Mouse (Mus musculus) heart, embryonic 12.5 days (tissue): ENCODE data around the gene Ppcs. TPM values are rescaled to one million over a fixed set of nuclear protein-coding genes. Genes with fewer than 3 reads are reported as not detected.
A peak's percentile ranks its signal among the peaks of the same experiment; 100 is the strongest.

Experiments
- ATAC-seq: fragments of 200-750 bp; cut with Nextera tagmentation; 2 replicates; pipeline ENCODE4 v1.8.0; 2017; ENCODE audit warnings: moderate TSS enrichment, moderate library complexity; ENCODE audit not compliant: insufficient number of reproducible peaks, low FRiP score
- H3K27ac ChIP-seq: fragments of 300-500 bp; sonication (generic); 2 replicates; pipeline ENCODE4 v1.5.1; 2016; ENCODE audit warnings: mild to moderate bottlenecking, moderate library complexity; ENCODE audit not compliant: poor library complexity, severe bottlenecking
- H3K27me3 ChIP-seq: fragments of 300-500 bp; sonication (generic); replicated peaks from 2 replicates; pipeline ENCODE4 v1.6.1; 2016; ENCODE audit warnings: mild to moderate bottlenecking, moderate library complexity
- H3K36me3 ChIP-seq: fragments of 300-500 bp; sonication (generic); 2 replicates; pipeline ENCODE4 v1.6.1; 2016; ENCODE audit warnings: mild to moderate bottlenecking, moderate library complexity
- H3K4me1 ChIP-seq: fragments of 300-500 bp; sonication (generic); replicated peaks from 2 replicates; pipeline ENCODE4 v1.6.1; 2016; ENCODE audit warnings: mild to moderate bottlenecking
- H3K4me2 ChIP-seq: fragments of 300-500 bp; sonication (generic); 2 replicates; pipeline ENCODE4 v1.6.1; 2016; ENCODE audit warnings: mild to moderate bottlenecking, moderate library complexity
- H3K4me3 ChIP-seq: fragments of 300-500 bp; sonication (generic); 2 replicates; pipeline ENCODE4 v1.5.1; 2016; ENCODE audit warnings: mild to moderate bottlenecking
- H3K9ac ChIP-seq: fragments of 300-500 bp; sonication (generic); 2 replicates; pipeline ENCODE4 v1.6.1; 2016; ENCODE audit warnings: mild to moderate bottlenecking, moderate library complexity
- H3K9me3 ChIP-seq: fragments of 300-500 bp; sonication (generic); replicated peaks from 2 replicates; pipeline ENCODE4 v1.6.1; 2016; ENCODE audit warnings: mild to moderate bottlenecking, moderate library complexity
- WGBS: fragments of 180-500 bp; shearing (Covaris S2); methylation state at CpG from one replicate; pipeline ENCODE4 v1.1.7; 2016; 5-methylcytosine and 5-hydroxymethylcytosine counted together
- polyA plus RNA-seq: library from polyadenylated mRNA; unstranded; fragments of >200 nt; fragmentation: Nextera tagmentation; extraction: Ambion mirVana; gene quantifications from 2 replicates; pipeline ENCODE4 v1.2.1, GENCODE M21; 2016

The Ppcs gene
- 26.3 and 27.6 TPM in 2 replicates for polyA plus RNA-seq

DNA sequence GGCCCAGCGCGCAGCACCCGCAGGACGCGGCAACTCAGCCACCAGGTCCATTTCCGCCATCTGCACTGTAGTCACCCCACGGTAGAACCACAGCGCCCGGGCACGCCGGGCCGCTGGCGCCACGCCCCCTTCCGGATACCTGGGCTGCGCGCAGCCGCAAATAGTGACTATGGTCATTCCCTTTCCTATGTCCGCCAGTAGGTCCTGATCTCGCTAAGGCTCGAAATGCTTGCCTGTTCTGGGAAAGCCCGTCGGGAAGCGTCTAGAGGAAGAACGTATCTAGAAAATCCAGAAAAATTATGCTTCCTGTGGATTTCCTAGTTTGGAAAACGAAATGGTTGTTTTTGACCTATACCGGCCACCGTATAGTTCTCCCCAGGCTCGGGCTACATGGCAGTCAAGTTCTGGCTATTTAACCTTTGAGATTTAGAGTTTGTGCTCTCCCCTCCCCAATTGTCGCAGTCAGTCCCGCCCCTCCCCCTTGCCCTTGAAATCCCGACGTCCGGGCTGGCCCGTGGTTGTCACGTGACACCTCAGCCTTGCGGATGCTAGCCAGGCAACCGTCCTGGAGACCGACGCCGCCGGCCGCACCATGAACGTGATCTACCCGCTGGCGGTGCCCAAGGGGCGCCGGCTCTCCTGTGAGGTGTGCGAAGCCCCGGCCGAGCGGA is at the start of gene Ppcs, which contains the start of gene Zmynd12:
Ppcs (minus strand) TSS at position 127 of the 671 bp plus-strand sequence.
Zmynd12 (plus strand) TSS at position 521 of the 671 bp plus-strand sequence.
- peak within 1 kb of the TSS; percentile 90 for H3K4me3 ChIP-seq
- H3K9me3 ChIP-seq: no peaks in the 10 kb centered on the region
- H3K27me3 ChIP-seq: no peaks in the 10 kb centered on the region
- ATAC-seq: peak; percentile 96
- WGBS: under 1% methylated on average over 52 of the region's 52 CpGs
- peak within 1 kb of the TSS; percentile 87 for H3K9ac ChIP-seq
- H3K36me3 ChIP-seq: peaks cover 9% of the 10 kb centered on the region
- peak within 1 kb of the TSS; percentile 92 for H3K27ac ChIP-seq
- H3K4me1 ChIP-seq: peaks cover 31% of the 10 kb centered on the region
- peak within 1 kb of the TSS; percentile 86 for H3K4me2 ChIP-seq

- no peak overlapping the region for H3K4me3 ChIP-seq
- 81% methylated on average over 16 of the region's 16 CpGs for WGBS
- no peak for ATAC-seq
- no peaks in the 10 kb centered on the region for H3K36me3 ChIP-seq
- H3K27ac ChIP-seq: no peak overlapping the region
- no peak overlapping the region for H3K4me2 ChIP-seq
- no peak overlapping the region for H3K9ac ChIP-seq
- H3K27me3 ChIP-seq: peaks cover 5% of the 10 kb centered on the region; the same call in 1 of the 2 replicates
- H3K9me3 ChIP-seq: no peaks in the 10 kb centered on the region
- peaks cover 16% of the 10 kb centered on the region for H3K4me1 ChIP-seq
These were observed 45.6 kb upstream of the Ppcs start for GRCm38 (mm10) chr4:119467720-119468380.

GRCm38 (mm10) chr4:119465841-119466240 is 43.6 kb upstream of the Ppcs start:
- no peak overlapping the region for H3K4me2 ChIP-seq
- no peaks in the 10 kb centered on the region for H3K9me3 ChIP-seq
- no peak overlapping the region for H3K4me3 ChIP-seq
- no peak overlapping the region for H3K27ac ChIP-seq
- peaks cover 28% of the 10 kb centered on the region for H3K4me1 ChIP-seq
- peaks cover 5% of the 10 kb centered on the region; the same call in 1 of the 2 replicates for H3K27me3 ChIP-seq
- WGBS: 81% methylated on average over 5 of the region's 5 CpGs
- no peaks in the 10 kb centered on the region for H3K36me3 ChIP-seq
- H3K9ac ChIP-seq: no peak overlapping the region
- no peak for ATAC-seq

DNA sequence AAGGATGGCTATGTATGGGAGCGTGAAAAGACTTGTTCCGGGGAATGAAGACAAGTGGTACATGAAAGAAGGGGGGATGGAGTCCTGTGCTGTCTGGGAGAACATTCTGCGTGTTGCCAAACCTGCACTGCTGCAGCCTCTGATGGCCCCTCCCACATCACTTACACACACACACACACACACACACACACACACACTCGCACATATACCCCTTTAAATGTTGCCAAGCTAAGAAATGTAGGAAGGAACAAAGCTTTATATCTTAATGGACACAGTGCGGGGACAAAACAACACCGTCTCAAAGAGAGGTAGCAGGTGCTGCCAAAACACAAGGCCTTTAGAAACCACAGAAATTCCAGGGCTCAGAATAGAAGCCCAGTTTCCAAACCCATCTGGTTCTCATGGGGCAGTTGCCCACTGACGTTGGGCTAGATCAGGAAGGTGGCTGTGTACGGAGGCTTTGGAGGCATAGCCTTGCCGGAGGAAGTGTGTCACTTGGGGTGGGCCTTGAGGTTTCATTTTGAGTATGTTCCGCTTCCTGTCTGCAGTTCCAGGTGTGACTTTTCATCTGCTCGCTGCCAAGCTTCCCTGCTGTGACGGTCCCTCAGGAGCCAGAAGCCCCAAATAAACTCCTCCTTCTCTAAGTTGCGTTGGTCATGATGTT is 41.7 kb upstream of the Ppcs start:
- Histone ChIP-seq H3K36me3 (no peaks in the 10 kb centered on the region), H3K4me2 (0 out of 2 replicates have a peak overlapping the region, but pooled peaks have one; percentile 39), H3K27me3 (peaks cover 5% of the 10 kb centered on the region; the same call in 1 of the 2 replicates), H3K9ac (peak overlapping the region; percentile 5; the same call in 1 of the 2 replicates), H3K9me3 (no peaks in the 10 kb centered on the region), H3K27ac (peak overlapping the region; percentile 50), H3K4me3 (no peak overlapping the region), H3K4me1 (peaks cover 37% of the 10 kb centered on the region)
- no peak for ATAC-seq
- WGBS: 63% methylated on average over 13 of the region's 13 CpGs

DNA sequence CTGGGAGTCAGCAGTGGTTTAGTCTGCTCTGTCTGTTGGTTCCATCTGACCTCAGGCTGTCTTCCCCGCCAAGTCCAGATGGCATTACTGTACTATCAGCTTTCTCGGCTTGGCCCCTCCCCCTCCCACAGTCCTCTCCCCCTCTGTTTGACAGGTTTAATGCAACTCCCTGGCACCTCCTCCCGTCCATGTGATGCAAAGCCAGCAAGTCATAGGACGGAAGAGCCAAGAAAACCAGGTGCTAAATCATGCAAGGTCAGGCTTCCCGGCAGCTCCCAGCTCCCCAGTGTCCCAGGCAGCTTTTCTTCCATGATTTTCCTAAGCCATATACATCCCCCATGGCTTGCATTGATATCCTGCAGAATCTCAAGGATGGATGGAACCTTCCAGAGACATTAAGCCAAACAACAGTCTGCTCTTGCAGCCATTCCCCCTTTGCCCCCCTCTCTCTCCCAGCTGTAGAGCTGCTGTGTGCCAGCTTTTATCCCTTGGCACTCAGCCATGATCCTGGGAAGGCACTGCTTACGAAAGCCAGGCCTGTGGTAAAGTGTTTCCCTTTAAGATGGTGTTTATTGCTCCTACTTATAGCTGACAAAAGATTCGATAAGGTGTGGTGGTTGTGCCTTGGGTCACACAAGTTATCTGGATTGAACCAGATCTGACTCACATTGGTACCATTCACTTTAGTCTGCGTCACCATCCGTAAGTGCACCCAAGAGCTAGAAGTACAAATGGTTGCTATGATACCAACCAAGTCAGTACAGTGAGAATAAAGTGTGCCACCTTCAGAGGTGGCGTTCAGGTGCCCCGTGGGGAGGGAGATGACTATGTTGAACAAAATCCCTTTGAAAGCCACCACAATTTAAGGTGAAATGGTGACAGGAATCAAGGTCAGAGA is 40.9 kb upstream of the Ppcs start:
- Histone ChIP-seq H3K9me3 (no peaks in the 10 kb centered on the region), H3K27ac (peak overlapping the region; percentile 50), H3K4me2 (peak overlapping the region; percentile 39), H3K4me1 (peaks cover 37% of the 10 kb centered on the region), H3K36me3 (no peaks in the 10 kb centered on the region), H3K9ac (peak overlapping the region; percentile 5; the same call in 1 of the 2 replicates), H3K27me3 (peaks cover 2% of the 10 kb centered on the region; the same call in 1 of the 2 replicates), H3K4me3 (no peak overlapping the region)
- WGBS: 28% methylated on average over 11 of the region's 11 CpGs
- ATAC-seq: peak; percentile 56; the same call in 1 of the 2 replicates

- no peak for ATAC-seq
These were observed 40.2 kb upstream of the Ppcs start for GRCm38 (mm10) chr4:119462457-119462856.

DNA sequence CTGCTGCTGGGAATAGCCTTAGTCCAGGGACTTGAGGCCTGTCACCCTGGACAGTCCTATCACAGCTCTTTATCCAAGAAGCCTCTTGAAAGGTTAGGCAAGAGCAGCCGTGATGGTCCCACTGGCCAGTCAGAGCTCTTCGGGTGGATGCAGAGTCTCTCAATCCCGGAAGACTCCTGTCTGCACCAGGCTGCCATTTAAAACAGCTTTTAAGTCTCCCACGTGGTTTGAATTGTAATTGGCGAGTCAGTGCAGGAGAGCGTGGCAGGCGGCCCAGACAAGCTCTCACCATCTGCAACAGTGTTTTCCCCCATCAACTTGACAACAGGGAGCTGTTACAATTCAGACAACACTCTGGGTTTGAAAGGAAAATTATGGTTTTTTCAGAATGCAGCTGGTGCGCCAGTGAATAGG is 38.5 kb upstream of the Ppcs start:
- no peak overlapping the region for H3K4me3 ChIP-seq
- H3K27me3 ChIP-seq: no peaks in the 10 kb centered on the region; the same call in 1 of the 2 replicates
- H3K27ac ChIP-seq: no peak overlapping the region
- H3K4me2 ChIP-seq: no peak overlapping the region
- H3K9ac ChIP-seq: no peak overlapping the region
- no peaks in the 10 kb centered on the region for H3K9me3 ChIP-seq
- WGBS: 26% methylated on average over 8 of the region's 8 CpGs
- peaks cover 37% of the 10 kb centered on the region for H3K4me1 ChIP-seq
- ATAC-seq: peak; percentile 57
- no peaks in the 10 kb centered on the region for H3K36me3 ChIP-seq

More at GRCm38 (mm10) chr4:119462457-119462856, 40.2 kb upstream of the Ppcs start:
- 79% methylated on average over 3 of the region's 3 CpGs for WGBS
- H3K9ac ChIP-seq: no peak overlapping the region
- no peaks in the 10 kb centered on the region; the same call in 1 of the 2 replicates for H3K27me3 ChIP-seq
- H3K4me3 ChIP-seq: no peak overlapping the region
- no peaks in the 10 kb centered on the region for H3K36me3 ChIP-seq
- no peaks in the 10 kb centered on the region for H3K9me3 ChIP-seq
- peak overlapping the region; percentile 39 for H3K4me2 ChIP-seq
- H3K4me1 ChIP-seq: peaks cover 37% of the 10 kb centered on the region
- peak overlapping the region; percentile 50; the same call in 1 of the 2 replicates for H3K27ac ChIP-seq

- H3K9ac ChIP-seq: no peak overlapping the region
- H3K27me3 ChIP-seq: no peaks in the 10 kb centered on the region
- H3K4me1 ChIP-seq: peaks cover 37% of the 10 kb centered on the region
- ATAC-seq: no peak
- H3K9me3 ChIP-seq: no peaks in the 10 kb centered on the region
- no peak overlapping the region for H3K4me3 ChIP-seq
- H3K36me3 ChIP-seq: no peaks in the 10 kb centered on the region
- no peak overlapping the region for H3K4me2 ChIP-seq
- H3K27ac ChIP-seq: no peak overlapping the region
- WGBS: 44% methylated on average over 5 of the region's 5 CpGs
These were observed 38.1 kb upstream of the Ppcs start for GRCm38 (mm10) chr4:119460296-119460695.

DNA sequence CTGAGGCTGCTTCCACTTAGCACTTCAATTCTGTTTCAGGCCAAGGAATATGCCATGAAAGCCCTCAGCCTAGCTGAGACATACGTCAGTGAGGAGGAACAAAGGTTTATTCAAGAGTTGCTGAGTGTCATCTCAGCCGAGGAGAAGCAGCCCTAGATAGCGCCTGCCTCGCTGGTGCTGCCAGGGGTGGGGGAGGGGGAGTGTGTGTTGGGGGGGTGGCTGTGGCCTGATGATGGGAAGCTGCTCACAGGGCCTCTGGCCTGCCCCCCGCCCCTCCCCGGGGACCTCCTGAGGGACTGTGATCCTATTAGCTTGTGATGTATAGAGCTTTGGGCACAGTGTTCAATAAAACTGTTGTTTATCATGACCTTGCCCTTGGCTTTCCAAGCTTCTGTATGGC is 31.3 kb upstream of the Ppcs start:
- Histone ChIP-seq H3K36me3 (no peaks in the 10 kb centered on the region), H3K27ac (no peak overlapping the region), H3K9ac (no peak overlapping the region), H3K9me3 (no peaks in the 10 kb centered on the region), H3K4me3 (no peak overlapping the region), H3K27me3 (no peaks in the 10 kb centered on the region), H3K4me2 (peak overlapping the region; percentile 24; the same call in 1 of the 2 replicates), H3K4me1 (peaks cover 14% of the 10 kb centered on the region)
- ATAC-seq: peak; percentile 48; the same call in 1 of the 2 replicates
- whole genome bisulfite sequencing: 13% methylated on average over 6 of the region's 6 CpGs

DNA sequence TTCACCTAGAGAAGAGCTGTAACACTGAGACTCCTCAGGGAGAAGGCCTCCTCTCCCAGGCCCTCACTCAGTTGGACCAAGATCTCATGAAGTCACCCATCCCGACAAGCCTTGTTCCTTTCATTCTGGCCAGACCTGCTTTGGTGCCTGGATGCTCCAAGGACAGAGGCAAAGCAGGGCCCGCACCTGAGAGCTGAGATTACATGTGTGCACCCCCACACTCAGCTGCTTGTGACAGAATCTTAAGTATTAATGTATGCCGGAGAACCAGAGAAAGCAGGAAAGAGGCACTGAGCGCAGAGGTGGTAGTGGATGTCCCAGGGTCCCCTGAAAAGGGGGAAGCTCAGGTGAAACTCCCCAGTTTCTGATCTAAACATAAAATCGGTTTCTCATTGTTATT is 30.9 kb upstream of the Ppcs start:
- Histone ChIP-seq H3K36me3 (no peaks in the 10 kb centered on the region), H3K27ac (no peak overlapping the region), H3K9ac (no peak overlapping the region), H3K27me3 (no peaks in the 10 kb centered on the region), H3K9me3 (no peaks in the 10 kb centered on the region), H3K4me3 (no peak overlapping the region), H3K4me2 (no peak overlapping the region), H3K4me1 (peaks cover 14% of the 10 kb centered on the region)
- WGBS: 50% methylated on average over 5 of the region's 5 CpGs
- ATAC-seq: no peak
